Mouse (Mus musculus) sigmoid colon, adult 10 weeks (tissue): ENCODE measurements around the gene Lmln. TPM values are rescaled to one million over a fixed set of nuclear protein-coding genes. Genes with fewer than 3 reads are reported as not detected.

Experiments
- polyA plus RNA-seq: library from polyadenylated mRNA; stranded (reverse); fragments of 350-450 nt; fragmentation: Illumina TruSeq; extraction: RNeasy Lipid Tissue Mini Kit (QIAGEN cat#74804); gene quantifications from one replicate; pipeline ENCODE4 v1.2.3, GENCODE M21; 2014; ENCODE audit warnings: low read depth, low replicate concordance

The Lmln gene
- polyA plus RNA-seq = 1.8 TPM

DNA sequence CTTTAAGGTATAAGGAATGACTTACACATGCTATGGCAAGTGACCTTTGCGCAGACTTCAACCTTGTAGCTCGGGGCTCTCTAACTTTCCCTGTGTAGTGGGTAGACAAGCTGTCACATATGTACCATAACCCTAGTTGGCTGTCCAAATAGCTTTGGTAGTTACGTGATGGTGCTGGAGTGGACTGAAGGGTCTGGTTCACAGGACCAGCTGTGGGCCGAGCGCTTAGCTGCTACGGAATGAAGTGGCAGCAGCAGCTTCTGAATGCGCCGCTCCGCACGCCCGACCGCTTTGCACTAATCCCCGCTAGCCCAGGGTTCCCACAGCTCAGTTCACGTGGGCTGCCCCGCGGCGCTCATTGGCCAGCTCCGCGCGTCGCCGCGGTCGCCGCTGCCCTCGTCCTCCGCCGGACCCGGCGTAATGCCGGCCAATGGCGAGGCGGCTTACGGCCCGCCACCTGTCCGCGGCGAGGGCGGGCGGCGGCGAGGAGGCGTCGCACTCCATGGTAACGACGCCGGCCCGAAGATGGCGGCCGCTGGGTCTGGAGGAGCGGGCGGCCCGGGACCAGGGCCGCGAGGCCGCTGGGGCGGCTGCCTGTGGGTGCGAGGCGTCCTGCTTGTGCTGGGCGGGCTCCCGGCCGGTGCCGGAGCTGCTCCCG lies at the start of gene Lmln:
Gene Lmln (plus strand): TSS at position 498 of the 658 bp plus-strand sequence.

DNA sequence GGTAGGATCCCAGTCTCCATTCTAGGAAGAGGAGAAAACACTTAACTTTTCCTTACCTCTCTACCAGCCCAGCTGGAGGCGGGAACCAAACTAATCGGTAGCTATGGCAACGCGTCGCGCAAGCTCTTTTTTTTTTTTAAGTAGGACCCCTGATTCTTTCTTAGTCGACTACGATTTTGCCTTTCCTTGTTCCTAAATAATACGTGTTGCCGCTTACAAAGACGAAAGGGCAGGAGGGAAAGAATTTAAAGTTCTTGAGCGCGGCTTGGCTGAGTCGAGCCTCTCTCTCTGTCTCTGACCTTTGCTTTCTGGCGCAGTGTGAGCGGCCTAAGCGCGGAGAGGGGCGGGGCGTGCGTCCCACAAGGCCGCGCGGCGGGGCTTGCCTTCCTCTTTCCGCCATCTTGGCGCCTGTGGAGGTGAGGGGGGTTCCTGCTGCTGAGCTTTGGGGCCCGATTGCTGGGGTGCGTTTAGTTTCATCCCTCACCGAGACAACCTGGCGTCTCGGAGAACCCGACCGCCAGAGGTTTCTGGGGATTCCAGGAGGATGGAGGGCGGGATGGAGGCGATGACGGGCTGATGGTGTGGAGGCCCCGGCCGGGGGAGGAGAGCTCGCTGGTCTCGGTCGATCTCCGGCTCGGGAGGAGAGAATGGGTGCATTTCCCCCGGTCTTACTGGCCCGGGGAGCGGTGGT lies 6.1 kb upstream of the Lmln start, which contains the start of the genes Iqcg and Rpl35a:
Gene Iqcg (minus strand): TSS at position 124 of the 691 bp plus-strand sequence.
Gene Rpl35a (plus strand): TSS at position 359 of the 691 bp plus-strand sequence.

Other genes with a start within 250 kb of the Lmln start
- 128 TPM for gene Fyttd1, start 185.0 kb upstream of the Lmln start, polyA plus RNA-seq
- 7.2 TPM for gene Rubcn, start 184.8 kb upstream of the Lmln start, polyA plus RNA-seq
- gene Lrch3, start 148.4 kb upstream of the Lmln start, polyA plus RNA-seq = 32.2 TPM
- gene Iqcg, start 6.3 kb upstream of the Lmln start, polyA plus RNA-seq = 1.7 TPM
- gene Rpl35a, start 6.1 kb upstream of the Lmln start, polyA plus RNA-seq = 1,014 TPM
- gene Osbpl11, start 122.5 kb downstream of the Lmln start, polyA plus RNA-seq = 11.7 TPM
- 93.9 TPM for gene Snx4, start 188.9 kb downstream of the Lmln start, polyA plus RNA-seq